Mouse (Mus musculus): ENCODE results near the gene Nt5c2.

The Nt5c2 gene

DNA sequence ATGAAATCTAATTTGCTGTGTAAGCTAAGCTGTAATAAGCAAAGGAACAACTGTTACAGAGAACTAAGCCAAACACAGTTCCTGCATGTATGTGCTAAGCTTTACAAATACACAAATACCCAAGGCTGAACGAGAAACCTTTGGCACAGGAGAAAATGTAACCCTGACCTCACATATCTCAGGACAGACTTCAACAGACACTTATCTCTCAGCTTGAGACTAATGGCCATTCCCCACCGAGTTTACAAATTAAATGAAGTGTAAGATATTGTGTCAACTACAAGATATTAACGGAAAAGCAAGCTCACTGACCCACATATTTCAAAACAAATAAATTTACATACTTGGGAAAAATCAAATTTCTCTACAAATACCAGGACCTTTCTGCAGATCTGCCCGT lies 86.8 kb downstream of the Nt5c2 start:
- DNase-seq (ENCODE audit: low spot score in 2 of 2) = no peak

DNA sequence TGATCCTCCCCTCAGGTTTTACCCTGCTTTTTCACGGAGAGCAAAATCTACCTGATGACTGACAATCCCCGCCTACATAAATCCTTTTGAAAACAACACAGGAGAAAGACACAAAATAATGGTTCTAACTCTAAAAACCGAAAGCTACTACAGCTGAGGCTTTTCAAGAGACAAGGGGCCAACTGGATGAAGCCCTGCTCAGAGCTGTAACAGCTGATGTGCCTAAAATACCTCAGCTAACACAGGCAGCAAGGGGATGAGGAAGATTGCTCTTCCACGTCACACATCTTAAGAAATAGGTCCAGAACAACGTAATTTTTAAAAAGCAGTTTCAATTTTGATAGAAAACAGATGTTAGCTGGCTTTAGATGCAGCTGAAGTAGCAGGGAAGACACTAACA lies 88.0 kb downstream of the Nt5c2 start:
- no peak for DNase-seq (ENCODE audit: low spot score in 2 of 2)

DNA sequence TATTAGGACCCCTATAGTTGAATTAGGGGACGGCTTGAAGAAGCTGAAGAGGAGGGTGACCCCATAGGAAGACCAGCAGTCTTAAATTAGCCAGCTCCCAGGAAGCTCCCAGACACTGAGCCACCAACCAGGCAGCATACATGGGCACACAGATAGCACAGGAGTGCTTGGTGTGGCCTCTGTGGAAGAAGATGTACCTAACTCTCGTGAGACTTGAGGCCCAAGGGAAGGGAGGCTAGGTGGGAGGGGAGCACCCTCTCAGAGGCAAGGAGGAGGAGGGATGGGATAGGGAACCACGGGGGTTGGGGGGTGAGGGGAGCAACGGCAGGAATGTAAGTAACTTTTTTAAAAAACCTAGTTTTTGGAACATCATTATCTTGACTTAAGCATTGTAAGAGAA lies 88.6 kb downstream of the Nt5c2 start:
- DNase-seq (ENCODE audit: low spot score in 2 of 2) = no peak

DNA sequence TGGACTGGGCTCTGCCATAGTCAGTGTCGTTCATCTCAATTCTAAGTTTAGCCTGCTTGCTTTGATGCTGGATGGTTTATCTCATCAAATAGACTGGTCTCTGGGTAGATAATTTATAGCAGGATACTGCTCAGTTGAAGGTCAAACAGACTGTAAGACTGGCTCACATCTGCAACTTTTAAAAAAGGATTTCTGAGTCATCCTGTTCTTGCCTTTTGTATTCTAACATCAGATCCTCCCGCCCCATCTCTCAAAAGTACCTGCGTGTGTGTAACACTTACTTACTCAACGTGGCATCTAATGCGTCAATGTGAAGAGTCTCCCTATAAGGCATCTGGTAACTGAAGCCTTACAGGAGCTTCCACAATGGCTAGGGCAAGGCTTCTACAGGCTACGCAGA lies 94.4 kb downstream of the Nt5c2 start:
- DNase-seq (ENCODE audit: low spot score in 2 of 2) = no peak

DNA sequence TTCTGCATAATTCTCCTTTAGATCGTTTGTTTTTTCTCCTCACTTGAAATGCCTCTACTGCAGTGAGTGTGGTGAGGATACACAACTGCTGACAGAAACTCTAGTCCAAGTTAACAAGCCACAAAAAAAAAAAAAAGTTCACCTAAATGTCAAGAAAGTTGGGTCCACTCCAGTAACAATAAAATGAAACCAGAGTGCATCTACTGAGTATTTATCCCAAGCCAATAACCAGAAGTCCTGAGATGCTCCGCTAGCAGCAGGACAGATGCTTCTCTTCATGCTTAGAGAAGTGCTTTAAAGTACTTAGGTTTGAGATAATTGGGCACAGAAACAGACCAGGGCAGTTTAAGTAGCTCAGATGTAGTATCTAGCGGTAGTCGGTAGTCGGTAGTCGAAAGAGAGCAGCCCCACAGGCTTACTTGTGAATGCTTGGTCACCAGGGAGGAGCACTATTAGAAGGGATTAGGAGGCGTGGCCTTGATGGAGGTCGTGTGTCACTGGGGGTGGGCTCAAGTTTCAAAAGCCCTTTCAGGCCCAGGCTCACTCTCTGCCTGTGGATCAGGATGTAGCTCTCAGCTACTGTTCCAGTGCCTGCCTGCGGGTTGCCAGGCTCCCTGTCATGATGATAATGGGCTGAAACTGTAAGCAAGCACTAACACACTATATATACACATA lies 99.4 kb downstream of the Nt5c2 start:
- no peak for DNase-seq (ENCODE audit: low spot score in 2 of 2)

DNA sequence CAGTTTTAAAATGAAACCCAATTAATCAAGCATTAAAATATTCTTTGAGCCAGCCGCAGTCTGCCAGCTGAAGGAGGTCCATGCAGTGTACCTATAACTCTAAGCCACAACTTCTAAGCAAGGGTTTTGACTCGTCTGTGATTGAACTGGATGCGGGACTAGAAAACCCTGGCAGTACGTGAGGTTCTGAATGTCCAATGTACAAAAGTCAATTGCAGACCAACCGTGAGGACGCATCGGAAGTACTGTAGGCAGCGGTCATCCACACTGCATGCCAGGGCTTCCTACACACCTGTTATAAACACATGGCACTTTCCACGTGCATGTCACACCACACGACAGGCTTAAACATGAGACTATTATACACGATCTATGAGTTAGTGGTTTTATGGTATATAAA lies 101.3 kb downstream of the Nt5c2 start:
- DNase-seq (ENCODE audit: low spot score in 2 of 2) = no peak

DNA sequence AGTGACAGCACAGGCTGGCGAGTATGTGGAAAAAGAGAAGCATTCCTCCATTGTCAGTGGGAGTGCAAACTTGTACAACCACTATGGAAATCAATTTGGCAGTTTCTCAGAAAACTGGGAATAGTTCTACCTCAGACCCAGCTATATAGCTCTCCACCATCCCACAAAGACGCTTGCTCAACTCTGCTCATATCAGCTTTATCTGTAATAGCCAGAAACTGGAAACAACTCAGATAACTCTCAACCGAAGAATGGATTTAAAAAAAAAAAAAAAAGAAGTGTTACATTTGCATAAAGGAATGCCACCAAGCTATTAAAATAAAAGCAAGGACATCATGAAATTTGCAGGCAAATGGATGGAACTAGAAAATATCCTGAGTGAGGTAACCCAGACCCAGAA lies 103.5 kb downstream of the Nt5c2 start:
- DNase-seq (ENCODE audit: low spot score in 2 of 2) = no peak

DNA sequence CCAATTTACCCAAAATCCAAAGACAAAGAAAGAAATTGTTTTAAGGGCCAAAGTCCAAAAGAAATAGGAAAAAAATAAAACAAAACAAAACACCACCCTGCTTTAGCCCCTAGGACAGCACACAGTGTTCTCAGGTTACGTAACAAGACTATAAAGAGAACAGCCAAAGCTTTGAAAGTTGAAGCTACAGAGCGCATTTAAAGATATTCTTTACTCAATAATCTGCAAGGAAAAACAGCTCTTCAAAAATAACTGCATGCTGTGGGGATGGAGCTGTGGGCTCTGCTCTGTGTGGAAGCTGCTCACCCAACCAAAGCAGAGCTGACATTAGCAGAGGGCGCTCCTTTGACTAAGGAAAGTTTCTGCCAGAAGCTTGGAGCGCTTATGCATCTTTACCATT lies 106.0 kb downstream of the Nt5c2 start:
- DNase-seq (ENCODE audit: low spot score in 2 of 2) = peak; percentile 36 to 69

DNA sequence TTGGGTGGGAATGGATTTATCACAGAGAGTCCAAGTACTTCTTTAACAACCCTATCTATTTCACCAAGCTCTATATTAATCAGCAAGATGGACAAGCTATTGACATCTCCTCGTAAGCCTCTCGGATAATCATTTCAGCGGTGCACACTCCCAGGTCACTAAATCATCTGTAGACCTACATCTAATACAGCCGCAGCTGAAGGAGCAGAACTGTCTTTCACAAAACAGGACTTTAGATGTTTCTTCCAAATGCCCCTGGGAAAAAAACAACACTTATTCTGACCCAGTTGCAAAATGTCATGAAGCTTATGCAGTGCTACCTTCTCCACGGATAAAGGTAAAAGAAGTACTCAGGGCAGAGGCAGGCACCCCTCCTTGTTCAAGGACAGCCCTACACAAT lies 106.7 kb downstream of the Nt5c2 start:
- DNase-seq (ENCODE audit: low spot score in 2 of 2) = no peak

DNA sequence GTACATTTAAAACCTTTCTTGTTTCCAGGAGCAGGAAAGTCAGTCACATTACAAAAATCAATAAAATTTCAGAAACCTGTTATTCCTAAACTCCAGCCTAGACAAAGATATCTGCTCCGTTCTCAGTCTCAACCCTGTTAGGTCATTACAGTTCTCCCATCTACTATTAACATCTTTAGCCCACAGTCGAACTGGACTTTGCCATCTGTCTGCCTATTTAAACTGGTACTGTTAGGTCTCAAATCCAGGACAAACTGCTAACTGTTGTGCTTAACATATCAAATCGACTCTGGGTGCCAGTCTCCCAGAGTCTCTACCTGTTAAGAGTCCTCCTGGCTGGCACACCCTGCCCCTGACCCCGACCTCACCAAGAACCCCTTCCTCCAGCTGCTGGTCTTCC lies 109.0 kb downstream of the Nt5c2 start:
- no peak for DNase-seq (ENCODE audit: low spot score in 2 of 2)

DNA sequence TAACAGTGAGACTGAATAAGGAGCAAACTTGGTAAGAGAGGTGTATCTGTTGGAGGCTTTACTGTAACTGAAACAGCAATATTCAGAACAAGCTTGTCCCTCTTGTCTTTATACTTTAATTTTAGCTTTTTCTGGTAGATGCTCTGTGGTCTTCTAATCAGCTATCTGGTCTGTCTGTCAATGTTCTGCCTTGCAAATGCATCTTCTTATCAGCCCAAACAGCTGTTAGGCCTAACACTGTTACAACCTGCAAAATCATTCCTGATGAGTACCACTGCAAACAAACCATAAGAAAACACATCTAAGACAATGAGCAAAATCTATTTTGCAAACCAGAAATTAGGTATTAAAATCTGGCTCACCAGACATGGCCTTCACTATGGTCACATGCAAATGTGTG lies 109.6 kb downstream of the Nt5c2 start:
- no peak for DNase-seq (ENCODE audit: low spot score in 2 of 2)

DNA sequence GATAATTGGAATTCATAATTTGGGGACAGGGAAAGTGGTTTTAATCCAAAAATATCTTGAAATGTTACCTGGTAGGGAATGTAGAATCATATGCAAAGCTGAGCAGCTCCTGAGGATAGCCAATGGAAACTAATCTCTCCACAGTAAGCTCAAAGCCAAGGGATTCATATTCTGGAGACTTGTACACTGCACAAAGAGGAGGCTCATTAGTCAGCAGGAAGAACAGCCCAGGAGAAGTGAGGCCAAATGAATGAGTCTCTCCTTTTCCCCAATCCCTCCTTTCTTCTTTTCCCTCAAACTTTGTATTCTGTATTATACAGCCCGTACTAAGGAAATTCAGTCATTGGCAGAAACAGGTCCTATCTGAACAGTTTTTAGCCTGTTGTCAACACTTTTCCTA lies 110.0 kb downstream of the Nt5c2 start:
- no peak for DNase-seq (ENCODE audit: low spot score in 2 of 2)

DNA sequence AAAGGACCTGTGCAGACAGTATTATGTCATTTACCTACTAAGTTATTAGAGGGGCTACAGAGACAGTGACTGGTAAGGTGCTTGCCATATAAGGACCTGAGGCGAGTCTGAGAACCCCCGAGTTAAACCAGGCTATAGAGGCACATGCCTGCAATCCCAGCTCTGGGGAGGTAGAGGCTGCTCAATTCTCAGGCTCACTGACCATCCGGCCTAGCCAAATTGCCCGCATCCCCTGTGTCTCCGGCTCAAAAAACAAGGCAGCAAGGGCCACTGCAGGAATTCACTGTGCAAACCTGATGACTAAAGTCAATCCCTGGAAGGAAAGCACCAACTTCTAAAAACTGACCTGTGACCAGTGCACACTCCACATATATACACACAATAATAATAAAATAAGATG lies 111.6 kb downstream of the Nt5c2 start:
- no peak for DNase-seq (ENCODE audit: low spot score in 2 of 2)

DNA sequence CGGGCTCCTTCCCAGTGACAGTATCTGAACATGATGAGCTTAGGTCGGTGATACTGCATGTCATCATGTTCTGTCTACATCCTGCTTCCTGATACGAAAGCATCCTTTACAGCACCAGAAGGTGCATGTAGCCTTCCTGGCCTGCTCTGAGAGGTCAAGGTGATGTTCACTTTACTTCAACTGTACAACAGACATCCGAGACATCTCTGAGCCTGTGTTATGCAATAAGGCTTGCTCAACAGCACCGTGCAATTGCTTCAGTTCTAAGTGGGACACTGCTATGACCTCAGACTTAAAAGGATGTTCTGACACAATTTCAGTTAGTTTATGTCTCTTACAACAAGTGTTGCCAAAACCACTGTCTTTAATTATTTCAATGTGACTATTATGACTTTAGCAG lies 113.6 kb downstream of the Nt5c2 start:
- no peak for DNase-seq (ENCODE audit: low spot score in 2 of 2)

DNA sequence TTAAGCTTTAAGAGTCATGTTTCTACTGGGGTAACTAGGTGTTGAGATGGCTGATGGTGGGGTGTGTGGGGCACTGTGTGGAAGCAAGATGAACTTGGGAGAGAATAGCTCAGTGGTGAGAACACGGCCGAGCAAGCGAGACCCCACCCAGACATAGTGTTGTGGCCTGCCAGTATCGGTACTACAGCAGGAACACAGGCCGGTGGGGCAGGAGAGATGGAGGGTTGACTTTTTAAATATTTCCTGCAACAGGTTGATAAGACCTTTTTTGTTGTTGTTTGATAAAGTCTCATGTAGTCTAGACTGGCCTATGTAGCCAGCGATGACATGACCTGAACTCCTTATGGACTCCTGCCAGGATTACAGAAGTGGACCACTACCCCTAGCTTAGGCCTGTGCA lies 114.2 kb downstream of the Nt5c2 start:
- no peak for DNase-seq (ENCODE audit: low spot score in 2 of 2)

DNA sequence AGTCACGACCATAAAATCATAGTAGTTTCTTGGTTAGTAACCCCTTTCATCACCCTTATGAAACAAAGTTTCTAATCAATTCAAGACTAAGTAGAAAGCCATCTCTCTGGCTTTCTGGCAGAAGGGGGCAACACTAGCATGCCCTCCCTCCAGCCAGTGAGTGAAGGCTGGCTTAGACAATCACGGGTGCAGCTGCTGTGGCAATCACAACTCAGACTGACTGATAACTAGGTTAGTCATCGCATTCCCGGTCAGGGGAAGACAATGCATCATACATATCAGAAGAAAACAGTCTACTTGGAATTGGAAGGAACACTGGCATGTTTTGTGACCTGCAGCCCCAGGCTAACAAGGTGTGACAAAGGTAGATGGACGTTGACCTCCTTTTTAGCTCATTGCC lies 115.1 kb downstream of the Nt5c2 start:
- no peak for DNase-seq (ENCODE audit: low spot score in 2 of 2)

DNA sequence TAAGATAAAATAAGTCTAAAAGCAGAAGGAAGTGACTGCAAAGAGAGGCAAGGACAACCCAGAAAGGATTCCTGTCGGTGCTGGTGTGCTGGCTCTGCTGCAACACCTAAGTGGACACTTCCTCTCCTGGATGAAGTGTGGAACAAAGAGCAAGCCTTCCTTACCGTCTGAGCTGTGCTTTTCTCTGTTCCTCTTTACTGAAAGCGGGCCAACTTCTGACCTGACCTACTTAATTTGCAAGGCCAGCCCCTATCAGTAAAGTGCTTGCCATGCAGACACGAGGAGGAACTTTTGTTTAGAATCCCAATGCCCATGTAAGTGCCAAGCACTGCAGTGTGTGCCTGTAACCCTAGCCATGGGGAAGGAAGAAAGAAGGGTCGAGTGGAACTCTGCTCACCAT lies 115.6 kb downstream of the Nt5c2 start:
- no peak for DNase-seq (ENCODE audit: low spot score in 2 of 2)

DNA sequence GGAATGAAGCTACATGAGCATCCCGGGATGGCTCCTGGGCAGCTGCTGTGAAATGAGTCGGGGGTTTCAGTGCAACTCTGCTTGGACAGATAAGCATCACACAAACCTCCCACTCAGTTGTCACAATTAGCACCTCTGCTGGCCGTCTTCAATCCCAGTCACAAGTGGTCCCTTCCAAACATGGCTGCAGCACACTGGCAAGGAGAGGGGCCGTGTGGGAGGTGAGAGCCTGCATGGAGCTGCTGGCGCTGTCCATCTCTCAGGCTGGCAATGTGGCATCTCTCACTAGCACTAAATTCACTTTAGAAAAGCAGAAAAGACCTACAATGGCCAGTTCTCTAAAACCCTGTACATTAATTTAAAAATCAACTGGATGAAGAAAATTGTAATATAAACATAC lies 116.7 kb downstream of the Nt5c2 start:
- DNase-seq (ENCODE audit: low spot score in 2 of 2) = no peak

DNA sequence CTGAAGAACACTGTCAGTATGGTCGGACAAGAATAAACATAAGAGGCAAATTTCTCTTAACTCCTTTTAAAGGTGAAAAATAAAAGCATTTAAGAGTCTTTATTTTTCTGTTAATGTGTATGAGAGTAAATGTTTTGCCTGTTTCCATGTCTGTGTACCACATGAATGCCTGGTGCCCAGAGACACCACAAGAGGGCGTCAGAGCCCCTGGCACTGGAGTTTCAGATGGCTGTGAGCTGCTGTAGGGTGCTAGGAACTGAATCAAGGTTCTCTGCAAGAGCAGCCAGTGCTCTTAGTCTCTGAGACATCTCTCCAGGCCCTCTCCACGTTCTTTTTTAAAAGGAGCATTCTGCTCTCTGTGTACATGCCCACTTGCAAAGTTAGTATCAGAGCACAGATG lies 117.8 kb downstream of the Nt5c2 start:
- no peak for DNase-seq (ENCODE audit: low spot score in 2 of 2)

DNA sequence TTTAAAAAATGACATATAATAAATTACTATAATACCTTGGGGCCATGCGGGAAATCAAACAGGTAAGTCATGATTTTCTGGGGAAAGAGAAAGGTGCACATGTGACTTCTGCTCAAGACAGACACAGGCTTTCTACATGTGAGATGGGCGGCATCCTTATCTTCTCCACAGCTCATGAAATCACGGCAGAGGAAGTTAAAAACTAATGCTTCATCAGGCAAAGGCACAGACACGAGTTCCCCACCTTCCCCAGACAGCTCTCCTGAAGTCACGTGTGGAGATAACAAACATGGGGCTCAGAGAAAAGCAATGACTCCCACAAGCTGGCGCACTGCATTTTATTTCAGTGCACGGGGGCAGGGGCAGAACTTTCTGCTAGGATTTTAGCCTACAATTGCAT lies 121.5 kb downstream of the Nt5c2 start:
- DNase-seq (ENCODE audit: low spot score in 2 of 2) = no peak

DNA sequence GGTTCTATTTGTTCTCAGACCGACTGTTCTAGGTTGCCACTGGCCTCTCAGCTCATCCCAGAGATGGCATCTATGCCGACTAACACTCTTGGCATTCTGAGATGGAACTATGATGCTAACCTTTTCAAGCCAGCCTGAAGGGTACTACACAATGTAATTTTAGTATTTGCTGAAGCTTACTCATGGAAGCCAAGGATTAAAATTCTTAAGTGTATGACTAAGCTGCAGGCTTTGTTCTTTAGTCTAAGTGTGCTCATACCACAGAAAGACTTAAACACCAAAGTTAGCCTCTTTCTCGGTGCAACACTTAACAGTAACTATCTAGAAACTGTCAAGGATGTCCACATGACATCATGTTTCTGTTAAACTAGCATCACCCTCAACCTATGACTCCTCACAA lies 122.1 kb downstream of the Nt5c2 start:
- no peak for DNase-seq (ENCODE audit: low spot score in 2 of 2)

DNA sequence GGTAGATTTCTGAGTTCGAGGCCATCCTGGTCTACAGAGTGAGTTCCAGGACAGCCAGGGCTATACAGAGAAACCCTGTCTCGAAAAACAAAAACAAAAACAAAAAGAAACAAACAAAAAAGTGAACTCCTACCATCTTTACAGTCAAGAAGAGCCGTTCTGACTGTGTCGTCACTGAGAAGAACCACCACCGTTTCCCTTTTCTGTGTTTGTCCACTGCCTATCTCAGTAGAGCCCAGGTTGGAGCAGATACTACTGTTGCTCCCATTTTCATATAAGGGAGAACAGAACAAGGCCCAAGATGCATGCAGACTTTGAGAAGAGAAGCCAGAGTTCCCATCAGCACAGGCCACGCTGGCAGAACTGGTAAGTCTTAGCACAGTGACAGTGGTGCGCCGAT lies 124.3 kb downstream of the Nt5c2 start:
- DNase-seq (ENCODE audit: low spot score in 2 of 2) = no peak

DNA sequence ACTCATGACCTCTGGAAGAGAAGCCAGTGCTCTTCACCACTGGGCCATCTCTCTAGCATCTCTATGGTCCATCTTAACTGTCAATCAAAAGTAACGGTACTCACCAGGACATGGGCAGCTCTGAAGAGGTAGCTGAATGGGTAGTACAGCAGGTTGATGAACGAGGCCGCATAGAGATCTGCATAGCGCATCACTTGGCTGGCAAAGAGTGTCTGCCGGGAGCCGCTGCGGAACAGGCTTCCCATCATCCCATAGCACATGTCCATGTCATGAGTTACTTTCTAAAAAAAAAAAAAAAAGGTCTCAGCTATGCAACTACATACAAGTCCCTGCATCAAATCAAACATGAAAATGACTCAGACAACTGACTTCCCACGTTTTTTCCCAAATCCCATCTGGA lies 125.3 kb downstream of the Nt5c2 start:
- DNase-seq (ENCODE audit: low spot score in 2 of 2) = no peak

DNA sequence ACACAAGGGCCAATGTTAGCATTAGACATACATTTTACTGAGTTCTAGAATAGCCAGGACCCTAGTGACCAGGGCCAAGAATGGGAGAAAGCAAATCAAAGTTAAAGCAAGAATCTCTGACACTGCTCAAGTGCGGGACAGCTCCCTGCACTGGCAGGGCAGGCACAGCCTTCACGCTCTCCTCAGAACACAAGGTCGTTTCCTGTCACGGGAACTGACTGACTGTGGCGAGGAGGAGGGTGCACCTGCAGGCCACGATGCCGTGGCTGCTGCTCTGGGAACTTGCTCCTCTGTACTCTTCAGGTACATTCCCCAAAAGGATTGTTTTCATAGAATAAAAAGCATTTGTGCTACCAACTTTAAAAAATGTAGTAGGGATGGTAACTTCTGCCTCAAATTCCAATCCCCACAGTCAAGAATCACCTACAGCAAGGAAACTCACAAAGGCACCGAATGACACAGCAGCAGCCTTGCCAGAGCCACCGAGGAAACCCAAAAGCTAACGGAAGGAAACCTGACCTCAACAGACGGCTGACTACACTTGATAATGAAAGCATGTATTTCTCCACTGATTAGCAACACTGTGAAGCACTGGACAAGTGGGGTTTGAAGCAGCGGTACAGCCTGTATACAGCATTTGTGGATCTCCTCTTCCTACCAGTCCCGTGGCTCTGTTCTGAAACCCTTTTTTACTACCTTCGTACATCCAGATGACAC lies 127.0 kb downstream of the Nt5c2 start:
- DNase-seq (ENCODE audit: low spot score in 2 of 2) = no peak
